Comparison of ENCODE assay signal across 18 mouse cellular contexts in genomic region chr3:131260418-131260817, GRCm38 (mm10).
"Had no signal": no experiment of that assay in that cellular context is flagged by ENCODE, and none has a peak within 500 bp of the region (broad histone marks: within the 10 kb centered on the region; RNA-seq: fewer than 3 reads in every experiment).

No protein-coding gene starts in this region.

- H3K9ac ChIP-seq: liver, embryonic 14.5 days; lung, embryonic 14.5 days; midbrain, embryonic 12.5 days; neural tube, embryonic 13.5 days; neural tube, embryonic 15.5 days; stomach, embryonic 15.5 days had no signal

- H3K9me3 ChIP-seq: midbrain, embryonic 12.5 days; neural tube, embryonic 13.5 days; stomach, embryonic 15.5 days had no signal

- H3K4me1 ChIP-seq: midbrain, embryonic 12.5 days; neural tube, embryonic 13.5 days; neural tube, embryonic 15.5 days; stomach, embryonic 15.5 days had no signal

- H3K36me3 ChIP-seq: midbrain, embryonic 12.5 days; neural tube, embryonic 13.5 days; neural tube, embryonic 15.5 days had no signal

- H3K4me2 ChIP-seq: lung, embryonic 14.5 days; midbrain, embryonic 12.5 days; neural tube, embryonic 13.5 days; neural tube, embryonic 15.5 days; stomach, embryonic 15.5 days had no signal

- H3K4me3 ChIP-seq: midbrain, embryonic 10.5 days; midbrain, embryonic 12.5 days; myocyte; neural tube, embryonic 13.5 days; neural tube, embryonic 15.5 days; stomach, embryonic 15.5 days had no signal

- DNase-seq: lung, adult 18-20 months; lung, embryonic 14.5 days; lung, postnatal 10 days; lung, postnatal 4 days; midbrain, embryonic 14.5 days; retina, postnatal 1 day; right cerebral cortex, postnatal 14 days; thymus, adult 18-20 months; thymus, postnatal 14 days; thymus, postnatal 36 days had no signal

- H3K27me3 ChIP-seq: midbrain, embryonic 12.5 days; neural tube, embryonic 13.5 days; neural tube, embryonic 15.5 days; stomach, embryonic 15.5 days had no signal

- H3K27ac ChIP-seq: liver, embryonic 14.5 days; midbrain, embryonic 10.5 days; midbrain, embryonic 12.5 days; neural tube, embryonic 13.5 days; neural tube, embryonic 15.5 days; stomach, embryonic 15.5 days had no signal

- ATAC-seq: midbrain, embryonic 16.5 days had no signal
